Mouse (Mus musculus): ENCODE measurements around the gene Clic1.
"Not testable (repeated sequence)": the region's sequence is repeated elsewhere in the genome, so short reads cannot be mapped to it uniquely, and the experiment has no call there.

The Clic1 gene

DNA sequence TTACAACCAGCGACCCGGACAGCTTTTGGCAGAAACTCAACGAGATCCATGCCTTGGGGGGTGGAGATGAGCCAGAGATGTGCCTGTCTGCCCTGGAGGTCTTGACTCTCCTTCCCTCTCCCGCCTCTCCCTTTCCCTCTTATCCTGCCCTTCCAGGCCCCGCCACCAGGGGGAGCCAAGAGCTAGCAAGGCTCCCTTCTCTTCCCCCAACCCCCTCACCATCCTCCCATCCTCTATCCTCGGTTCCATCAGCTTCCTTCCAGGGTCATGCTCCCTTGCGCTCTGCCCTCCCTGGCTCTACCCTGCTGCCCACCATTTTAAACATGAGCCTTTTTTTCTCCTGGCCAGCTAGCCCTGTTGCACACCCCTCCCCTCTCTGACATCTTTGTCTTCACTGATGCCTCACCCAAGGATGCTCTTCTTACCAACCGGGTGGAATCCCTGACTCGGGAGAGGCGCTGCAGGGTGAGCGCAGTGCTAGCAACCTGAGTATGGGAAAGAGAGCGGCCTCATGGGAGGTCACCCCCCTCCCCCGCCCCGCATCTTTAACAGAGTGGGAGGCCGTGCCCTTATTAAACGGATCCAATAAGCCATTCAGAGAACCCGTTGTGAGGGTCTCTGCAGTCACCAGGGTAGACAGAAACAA, 28.5 kb upstream of the Clic1 start:
- DNase-seq (ENCODE audit: low spot score in 2 of 2) = peak; percentile 73 to 80

- no peak for DNase-seq (ENCODE audit: low spot score in 2 of 2)
Observed at GRCm38 (mm10) chr17:35021842-35022477, 27.8 kb upstream of the Clic1 start.

DNA sequence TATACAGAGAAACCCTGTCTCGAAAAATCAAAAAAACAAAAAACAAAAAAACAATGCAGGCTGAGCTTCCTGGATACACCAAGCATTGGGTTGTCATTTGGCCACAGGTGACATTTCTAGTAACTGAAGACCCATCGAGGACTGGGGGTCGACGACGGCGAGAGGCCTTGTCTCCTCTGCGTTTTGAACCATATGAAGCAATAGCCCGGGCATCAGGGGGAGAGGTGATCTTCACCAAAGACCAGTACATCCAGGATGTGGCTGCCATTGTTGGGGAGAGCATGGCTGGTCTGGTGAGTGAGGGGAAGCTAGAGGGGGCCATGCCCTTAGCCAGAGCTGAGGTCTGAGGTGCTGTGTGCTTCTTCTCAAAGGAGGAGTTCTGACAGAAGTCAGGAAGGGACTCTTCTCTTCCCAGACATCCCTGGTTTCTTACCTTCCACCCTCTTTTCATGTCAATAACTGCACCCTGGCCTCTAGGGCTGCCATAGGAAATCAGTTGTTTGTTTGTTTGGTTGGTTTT, 27.2 kb upstream of the Clic1 start:
- no peak for DNase-seq (ENCODE audit: low spot score in 2 of 2)

DNA sequence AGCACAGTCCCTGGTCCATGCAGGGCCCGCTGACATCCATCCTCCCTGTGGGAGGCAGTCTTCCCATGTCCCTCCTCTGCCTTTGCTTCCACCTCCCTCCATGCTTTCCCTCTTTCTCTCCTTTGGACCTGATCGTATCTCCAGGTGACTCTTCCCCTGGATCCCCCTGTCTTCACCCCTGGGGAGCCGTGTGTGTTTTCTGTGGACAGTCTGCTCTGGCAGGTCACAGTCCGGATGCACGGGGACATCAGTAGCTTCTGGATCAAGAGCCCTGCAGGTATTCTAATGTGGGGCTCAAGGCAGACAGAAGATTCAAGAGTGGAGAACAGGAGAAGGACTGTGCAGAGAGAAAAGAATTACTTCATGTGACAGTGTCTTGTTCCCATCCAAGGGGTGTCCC, 26.5 kb upstream of the Clic1 start:
- no peak for DNase-seq (ENCODE audit: low spot score in 2 of 2)

DNA sequence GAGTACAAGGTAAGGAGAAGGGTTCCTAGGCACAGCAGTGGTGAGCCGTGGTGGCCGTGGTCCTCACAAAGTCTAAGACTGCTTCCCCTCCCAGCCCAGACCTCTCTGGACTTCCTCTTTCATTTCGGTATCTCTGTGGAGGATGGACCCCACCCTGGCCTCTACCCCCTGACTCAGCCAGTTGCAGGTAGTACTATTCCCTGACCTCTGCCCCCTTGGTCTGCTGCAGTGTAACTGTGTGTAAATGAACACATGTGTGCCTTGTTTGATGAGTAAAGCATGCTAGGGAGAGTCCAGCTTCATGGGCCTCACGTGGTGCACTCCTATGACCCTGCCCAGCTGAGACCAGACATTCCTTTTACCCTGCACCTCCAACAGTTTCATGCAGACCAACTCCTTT, 26.0 kb upstream of the Clic1 start:
- DNase-seq (ENCODE audit: low spot score in 2 of 2) = no peak

DNA sequence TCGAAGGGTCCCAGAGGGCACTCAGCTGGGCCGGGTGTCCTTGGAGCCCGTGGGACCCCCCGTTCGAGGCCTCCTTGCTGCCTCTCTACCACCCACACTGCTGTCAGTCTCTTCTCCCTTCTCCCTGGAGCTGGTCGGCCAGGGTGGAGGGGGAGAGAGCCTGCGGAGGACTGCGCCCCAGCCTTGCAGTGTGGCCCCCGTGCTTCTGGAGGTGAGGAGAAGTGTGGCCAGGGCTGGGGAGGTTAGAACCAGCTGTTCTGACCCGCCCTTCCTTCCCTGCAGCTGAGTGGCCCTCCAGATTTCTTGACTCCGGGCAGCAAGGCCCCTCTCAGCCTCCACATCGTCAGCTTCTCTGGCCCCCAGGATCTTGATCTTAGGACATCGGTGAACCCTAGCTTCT, 25.5 kb upstream of the Clic1 start:
- no peak for DNase-seq (ENCODE audit: low spot score in 2 of 2)

- no peak for DNase-seq (ENCODE audit: low spot score in 2 of 2)
Observed at GRCm38 (mm10) chr17:35024691-35025488, 24.9 kb upstream of the Clic1 start.

GRCm38 (mm10) chr17:35026206-35026605, 23.6 kb upstream of the Clic1 start:
- DNase-seq (ENCODE audit: low spot score in 2 of 2) = no peak

DNA sequence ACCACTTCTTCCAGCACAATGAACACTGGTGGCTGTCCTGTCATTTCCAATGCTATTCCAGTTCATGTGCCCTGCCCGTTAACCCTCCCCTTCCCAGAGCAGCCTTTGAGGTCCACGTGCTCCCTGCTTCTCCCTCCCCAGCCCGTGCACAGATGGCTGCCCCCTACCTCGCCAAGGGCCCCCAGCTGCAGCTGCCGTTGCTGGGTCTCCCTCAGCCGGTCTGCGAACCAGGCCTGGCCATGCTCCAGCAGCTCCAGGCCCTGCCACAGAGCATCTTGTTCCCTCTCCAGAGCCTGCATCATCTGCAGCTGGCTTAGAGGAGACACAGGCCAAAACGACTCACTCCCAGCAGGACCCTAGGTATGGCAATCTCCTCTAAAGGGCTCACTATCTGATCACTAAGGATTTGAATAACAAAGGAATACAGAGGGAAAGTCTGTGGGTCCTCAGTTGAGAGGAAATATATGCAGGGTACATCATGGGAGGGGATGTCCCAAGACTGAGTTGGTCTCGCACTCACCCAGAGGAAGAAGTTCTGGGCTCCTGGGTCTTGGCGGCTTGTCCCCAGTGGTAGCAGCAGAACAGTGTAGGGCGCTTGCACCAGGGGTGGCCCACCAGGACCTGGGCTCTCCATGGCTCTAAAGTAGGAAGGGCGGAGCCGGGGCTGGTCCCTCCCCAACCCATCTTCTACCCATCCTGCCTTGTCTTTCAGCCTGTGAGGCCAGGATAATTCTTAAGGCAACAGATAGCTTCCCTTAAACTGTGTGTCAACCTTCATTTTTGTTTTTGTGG, 22.3 kb upstream of the Clic1 start, which contains the start of gene Sapcd1:
Gene Sapcd1 (minus strand): TSS at position 740 of the 792 bp plus-strand sequence.
- peak; percentile 48 to 71 for DNase-seq (ENCODE audit: low spot score in 2 of 2)

- DNase-seq (ENCODE audit: low spot score in 2 of 2) = no peak
Observed at GRCm38 (mm10) chr17:35028315-35028714, 21.5 kb upstream of the Clic1 start.

- DNase-seq (ENCODE audit: low spot score in 2 of 2) = no peak
Observed at GRCm38 (mm10) chr17:35029691-35030532, 19.9 kb upstream of the Clic1 start.

- DNase-seq (ENCODE audit: low spot score in 2 of 2) = no peak
Observed at GRCm38 (mm10) chr17:35031272-35031671, 18.5 kb upstream of the Clic1 start.

GRCm38 (mm10) chr17:35031880-35032279, 17.9 kb upstream of the Clic1 start:
- DNase-seq (ENCODE audit: low spot score in 2 of 2) = no peak

DNA sequence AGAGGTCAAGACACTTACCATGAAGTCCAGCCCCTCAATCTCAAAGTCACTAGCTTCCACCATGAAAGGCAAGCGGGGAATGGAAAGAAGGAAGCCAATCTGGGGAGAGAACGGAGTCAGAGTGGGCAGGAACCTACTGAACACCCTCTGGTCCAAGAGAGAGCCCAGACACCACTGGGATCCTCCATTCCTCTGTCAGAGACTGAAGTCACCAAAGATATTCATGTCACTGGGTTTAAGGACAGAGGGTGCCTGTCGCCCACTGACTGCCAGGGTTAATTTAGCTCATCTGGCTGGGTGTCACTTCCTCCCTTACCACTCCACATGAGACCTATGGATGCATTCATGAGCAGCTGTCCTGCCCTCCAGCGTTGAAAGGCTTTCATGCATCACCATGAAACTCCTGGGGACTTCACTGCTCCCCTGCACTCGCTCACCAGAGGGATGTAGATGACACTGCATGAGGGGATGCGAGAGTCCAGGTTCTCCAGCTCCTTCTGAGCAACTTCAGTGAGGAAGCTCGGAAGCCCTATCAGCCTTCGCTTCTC, 17.4 kb upstream of the Clic1 start:
- no peak for DNase-seq (ENCODE audit: low spot score in 2 of 2)

- DNase-seq (ENCODE audit: low spot score in 2 of 2) = not testable (repeated sequence)
Observed at GRCm38 (mm10) chr17:35033703-35034102, 16.1 kb upstream of the Clic1 start.

GRCm38 (mm10) chr17:35034896-35035295, 14.9 kb upstream of the Clic1 start:
- no peak for DNase-seq (ENCODE audit: low spot score in 2 of 2)

DNA sequence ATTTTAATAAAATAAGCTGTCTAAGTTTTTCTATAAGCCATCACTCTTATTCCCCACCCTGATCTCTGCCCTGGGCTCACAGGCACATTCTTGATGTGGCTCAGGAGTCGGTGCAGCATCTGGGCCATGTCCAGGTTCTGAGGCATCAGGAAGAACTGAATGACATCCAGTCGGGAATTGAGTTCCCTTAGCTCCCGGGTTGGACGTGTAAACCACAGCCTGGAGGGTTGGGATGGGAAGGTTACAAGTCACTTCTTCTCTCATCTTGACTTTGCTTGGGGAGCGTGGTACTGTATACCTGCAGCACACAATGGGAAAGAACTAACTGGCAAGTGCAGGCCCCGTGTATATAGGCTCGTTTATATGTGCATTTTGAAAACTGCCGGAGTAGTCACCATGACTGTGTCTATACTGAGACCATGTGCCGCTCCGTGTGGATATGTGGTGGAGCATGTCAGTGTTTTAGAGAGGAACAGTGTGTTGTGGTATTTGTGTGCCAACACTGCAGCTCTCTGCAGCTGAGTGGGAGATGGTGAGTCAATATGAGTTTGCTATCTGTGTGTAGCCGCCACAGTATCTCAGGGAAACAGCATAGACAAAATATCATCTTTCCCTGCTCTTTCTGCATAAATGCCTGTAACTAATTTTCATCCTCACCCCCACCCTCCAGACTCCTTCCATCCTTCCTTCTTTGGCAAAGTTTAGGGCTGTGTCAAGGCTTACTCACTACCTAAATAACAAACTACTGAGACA, 10.5 kb upstream of the Clic1 start:
- no peak for DNase-seq (ENCODE audit: low spot score in 2 of 2)

GRCm38 (mm10) chr17:35043794-35044193, 6.0 kb upstream of the Clic1 start:
- no peak for DNase-seq (ENCODE audit: low spot score in 2 of 2)

DNA sequence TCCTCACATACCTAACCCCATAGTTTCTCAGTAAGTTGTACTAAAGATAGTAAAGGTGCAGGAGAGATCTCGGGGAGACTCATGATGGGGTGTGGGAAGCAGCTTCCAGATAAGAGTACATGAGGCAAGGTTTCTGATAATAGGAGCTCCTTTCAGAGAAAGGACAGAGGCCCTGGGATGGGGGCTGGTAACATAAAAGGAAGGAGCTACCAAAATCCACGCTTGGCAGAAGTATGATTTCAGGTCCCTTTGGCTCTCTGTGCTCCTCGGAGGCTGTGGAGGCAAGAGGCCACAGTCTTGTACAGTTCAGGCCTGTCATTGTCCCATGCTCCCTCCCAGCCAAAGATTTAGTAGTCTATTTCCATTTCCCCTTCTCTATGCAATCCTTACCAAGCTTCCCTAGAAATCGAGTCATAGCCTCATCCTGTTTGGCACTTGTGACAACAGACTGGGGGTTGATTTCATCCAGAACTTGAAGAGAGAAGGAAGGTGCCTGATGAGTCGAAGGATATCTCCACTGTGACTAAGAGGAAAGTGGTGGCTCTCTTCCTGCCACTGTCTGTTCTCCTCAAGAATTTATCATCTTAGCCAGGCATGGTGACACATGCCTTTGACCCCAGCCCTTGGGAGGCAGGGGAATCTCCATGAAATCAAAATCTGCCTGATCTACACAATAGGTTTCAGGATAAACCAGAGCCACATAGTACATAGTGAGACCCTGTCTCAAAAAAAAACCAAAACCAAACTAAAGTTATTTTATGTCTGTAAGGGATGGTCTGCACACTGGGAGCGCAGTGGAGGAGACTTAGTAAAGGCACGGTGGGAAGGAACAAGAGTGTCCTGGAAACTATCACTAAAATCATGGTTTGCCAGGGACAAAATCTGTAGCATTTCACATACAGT, 4.6 kb upstream of the Clic1 start:
- no peak for DNase-seq (ENCODE audit: low spot score in 2 of 2)

Measured in frontal cortex, postnatal 10 days (tissue).